Mouse (Mus musculus) limb, embryonic 10.5 days (tissue): ENCODE measurements around the gene Kdm2a. TPM values are rescaled to one million over a fixed set of nuclear protein-coding genes. Genes with fewer than 3 reads are reported as not detected.

ENCODE experiments used
- DNase-seq: peaks from one replicate; pipeline ENCODE4 v3.0.0-alpha.2; 2017; ENCODE audit warnings: low spot score
- H3K27ac ChIP-seq: fragments of 300-500 bp; sonication (generic); 2 replicates; pipeline ENCODE4 v1.5.1; 2016; ENCODE audit warnings: mild to moderate bottlenecking
- H3K27me3 ChIP-seq: fragments of 300-500 bp; sonication (generic); 2 replicates; pipeline ENCODE4 v1.6.1; 2016; ENCODE audit warnings: low read depth, mild to moderate bottlenecking; ENCODE audit not compliant: poor library complexity, severe bottlenecking
- H3K36me3 ChIP-seq: fragments of 300-500 bp; sonication (generic); 2 replicates; pipeline ENCODE4 v1.6.1; 2016; ENCODE audit warnings: mild to moderate bottlenecking, moderate library complexity
- H3K4me1 ChIP-seq: fragments of 300-500 bp; sonication (generic); 2 replicates; pipeline ENCODE4 v1.6.1; 2016
- H3K4me3 ChIP-seq: fragments of 300-500 bp; sonication (generic); 2 replicates; pipeline ENCODE4 v1.5.1; 2016; ENCODE audit warnings: mild to moderate bottlenecking, moderate library complexity
- H3K9me3 ChIP-seq: fragments of 300-500 bp; sonication (generic); replicated peaks from 2 replicates; pipeline ENCODE4 v1.6.1; 2016; ENCODE audit warnings: mild to moderate bottlenecking
- WGBS: fragments of 180-500 bp; shearing (Covaris S2); methylation state at CpG from one replicate; pipeline ENCODE4 v1.1.7; 2016; 5-methylcytosine and 5-hydroxymethylcytosine counted together
- polyA plus RNA-seq: library from polyadenylated mRNA; unstranded; fragments of >200 nt; fragmentation: Nextera tagmentation; extraction: Ambion mirVana; gene quantifications from 2 replicates; pipeline ENCODE4 v1.2.1, GENCODE M21; 2016

Gene Kdm2a
- polyA plus RNA-seq, 1 experiment from 2014 or later = 77.9 TPM

- H3K27ac ChIP-seq = peak overlapping the region; percentile 87
Observed at GRCm38 (mm10) chr19:4333791-4334190, 64.3 kb downstream of the Kdm2a start.

GRCm38 (mm10) chr19:4333100-4333775 is 64.8 kb downstream of the Kdm2a start:
- Histone ChIP-seq H3K36me3 (peaks cover 59% of the 10 kb centered on the region), H3K9me3 (no peaks in the 10 kb centered on the region), H3K4me3 (peak overlapping the region; percentile 66), H3K4me1 (peaks cover 25% of the 10 kb centered on the region), H3K27me3 (no peaks in the 10 kb centered on the region), H3K27ac (peak overlapping the region; percentile 87)
- 0% methylated on average over 13 of the region's 13 CpGs for WGBS
- DNase-seq = peak; percentile 61

More at GRCm38 (mm10) chr19:4333791-4334190, 64.3 kb downstream of the Kdm2a start:
- Histone ChIP-seq H3K27me3 (no peaks in the 10 kb centered on the region), H3K36me3 (peaks cover 58% of the 10 kb centered on the region), H3K4me3 (peak overlapping the region; percentile 66), H3K9me3 (no peaks in the 10 kb centered on the region), H3K4me1 (peaks cover 25% of the 10 kb centered on the region)
- WGBS = under 1% methylated on average over 16 of the region's 16 CpGs
- peak; percentile 91 for DNase-seq

- H3K4me1 ChIP-seq = peaks cover 25% of the 10 kb centered on the region
- peak; percentile 48 for DNase-seq
- WGBS = 1% methylated on average over 4 of the region's 4 CpGs
- peak overlapping the region; percentile 66 for H3K4me3 ChIP-seq
- no peaks in the 10 kb centered on the region for H3K9me3 ChIP-seq
- H3K36me3 ChIP-seq = peaks cover 59% of the 10 kb centered on the region
- H3K27me3 ChIP-seq = no peaks in the 10 kb centered on the region
- peak overlapping the region; percentile 87 for H3K27ac ChIP-seq
Observed at GRCm38 (mm10) chr19:4332653-4333052, 65.4 kb downstream of the Kdm2a start.

- no peaks in the 10 kb centered on the region for H3K27me3 ChIP-seq
- no peak overlapping the region for H3K27ac ChIP-seq
- no peak for DNase-seq
- H3K9me3 ChIP-seq = no peaks in the 10 kb centered on the region
- peaks cover 25% of the 10 kb centered on the region for H3K4me1 ChIP-seq
- WGBS = 94% methylated on average over 3 of the region's 3 CpGs
- 0 out of 2 replicates have a peak overlapping the region, but pooled peaks have one; percentile 66 for H3K4me3 ChIP-seq
- peaks cover 62% of the 10 kb centered on the region for H3K36me3 ChIP-seq
Observed at GRCm38 (mm10) chr19:4331273-4331672, 66.8 kb downstream of the Kdm2a start.

- no peak overlapping the region for H3K4me3 ChIP-seq
- no peak for DNase-seq
- peaks cover 25% of the 10 kb centered on the region for H3K4me1 ChIP-seq
- H3K27me3 ChIP-seq = no peaks in the 10 kb centered on the region
- H3K27ac ChIP-seq = no peak overlapping the region
- H3K36me3 ChIP-seq = peaks cover 68% of the 10 kb centered on the region
- H3K9me3 ChIP-seq = no peaks in the 10 kb centered on the region
- WGBS = 88% methylated on average over 2 of the region's 2 CpGs
Observed at GRCm38 (mm10) chr19:4330603-4331002, 67.5 kb downstream of the Kdm2a start.

- WGBS = 93% methylated on average over 8 of the region's 8 CpGs
Observed at GRCm38 (mm10) chr19:4328737-4329304, 69.3 kb downstream of the Kdm2a start.

GRCm38 (mm10) chr19:4326881-4327280 is 71.2 kb downstream of the Kdm2a start:
- Histone ChIP-seq H3K36me3 (peaks cover 100% of the 10 kb centered on the region), H3K27me3 (no peaks in the 10 kb centered on the region), H3K27ac (no peak overlapping the region), H3K9me3 (no peaks in the 10 kb centered on the region), H3K4me1 (peaks cover 4% of the 10 kb centered on the region), H3K4me3 (no peak overlapping the region)
- WGBS = 97% methylated on average over 1 of the region's 1 CpGs
- no peak for DNase-seq

More at GRCm38 (mm10) chr19:4328737-4329304, 69.3 kb downstream of the Kdm2a start:
- Histone ChIP-seq H3K27ac (no peak overlapping the region), H3K4me3 (no peak overlapping the region), H3K4me1 (peaks cover 13% of the 10 kb centered on the region), H3K36me3 (peaks cover 83% of the 10 kb centered on the region), H3K9me3 (no peaks in the 10 kb centered on the region), H3K27me3 (no peaks in the 10 kb centered on the region)
- no peak for DNase-seq

GRCm38 (mm10) chr19:4326106-4326505 is 72.0 kb downstream of the Kdm2a start:
- 92% methylated on average over 3 of the region's 3 CpGs for WGBS
- no peak overlapping the region for H3K27ac ChIP-seq
- no peaks in the 10 kb centered on the region for H3K9me3 ChIP-seq
- H3K27me3 ChIP-seq = no peaks in the 10 kb centered on the region
- no peak overlapping the region for H3K4me3 ChIP-seq
- no peak for DNase-seq
- no peaks in the 10 kb centered on the region for H3K4me1 ChIP-seq
- peaks cover 99% of the 10 kb centered on the region for H3K36me3 ChIP-seq

- Histone ChIP-seq H3K9me3 (no peaks in the 10 kb centered on the region), H3K4me3 (no peak overlapping the region), H3K27ac (no peak overlapping the region), H3K4me1 (no peaks in the 10 kb centered on the region), H3K36me3 (peaks cover 99% of the 10 kb centered on the region), H3K27me3 (no peaks in the 10 kb centered on the region)
- DNase-seq = no peak
- 94% methylated on average over 3 of the region's 3 CpGs for WGBS
Observed at GRCm38 (mm10) chr19:4322134-4322533, 76.0 kb downstream of the Kdm2a start.

- 100% methylated on average over 1 of the region's 1 CpGs for WGBS
- Histone ChIP-seq H3K9me3 (no peaks in the 10 kb centered on the region), H3K4me1 (no peaks in the 10 kb centered on the region), H3K27ac (no peak overlapping the region), H3K27me3 (no peaks in the 10 kb centered on the region), H3K4me3 (no peak overlapping the region), H3K36me3 (peaks cover 99% of the 10 kb centered on the region)
- no peak for DNase-seq
Observed at GRCm38 (mm10) chr19:4321622-4322021, 76.5 kb downstream of the Kdm2a start.

- H3K36me3 ChIP-seq = peaks cover 90% of the 10 kb centered on the region
- H3K27ac ChIP-seq = no peak overlapping the region
- H3K4me1 ChIP-seq = no peaks in the 10 kb centered on the region
- no peak overlapping the region for H3K4me3 ChIP-seq
- DNase-seq = no peak
- no peaks in the 10 kb centered on the region for H3K9me3 ChIP-seq
- H3K27me3 ChIP-seq = no peaks in the 10 kb centered on the region
- 96% methylated on average over 4 of the region's 4 CpGs for WGBS
Observed at GRCm38 (mm10) chr19:4319272-4319671, 78.8 kb downstream of the Kdm2a start.

GRCm38 (mm10) chr19:4317181-4317580 is 80.9 kb downstream of the Kdm2a start:
- Histone ChIP-seq H3K4me3 (no peak overlapping the region), H3K36me3 (peaks cover 79% of the 10 kb centered on the region), H3K4me1 (no peaks in the 10 kb centered on the region), H3K27me3 (no peaks in the 10 kb centered on the region), H3K9me3 (no peaks in the 10 kb centered on the region), H3K27ac (no peak overlapping the region)
- DNase-seq = no peak
- 92% methylated on average over 3 of the region's 3 CpGs for WGBS

GRCm38 (mm10) chr19:4315223-4315944 is 82.7 kb downstream of the Kdm2a start:
- peak; percentile 28 for DNase-seq
- H3K4me1 ChIP-seq = no peaks in the 10 kb centered on the region
- 76% methylated on average over 6 of the region's 6 CpGs for WGBS
- H3K36me3 ChIP-seq = peaks cover 62% of the 10 kb centered on the region
- H3K27me3 ChIP-seq = no peaks in the 10 kb centered on the region
- no peak overlapping the region for H3K4me3 ChIP-seq
- H3K9me3 ChIP-seq = no peaks in the 10 kb centered on the region
- H3K27ac ChIP-seq = no peak overlapping the region
